Mouse (Mus musculus) embryonic facial prominence, embryonic 15.5 days (tissue): ENCODE measurements at regions not wholly inside any gene's neighbourhood (a gene's known extent, or its start where the extent isn't known, plus 50 kb on each side); places are given as distances from the start of the nearest gene placed in this dataset.

Experiments used
- ATAC-seq: fragments of 200-750 bp; cut with Nextera tagmentation; 2 replicates; pipeline ENCODE4 v1.8.0; 2017; ENCODE audit warnings: low read depth, moderate TSS enrichment; ENCODE audit not compliant: insufficient number of reproducible peaks, low FRiP score, low TSS enrichment
- H3K27ac ChIP-seq: fragments of 300-500 bp; sonication (generic); replicated peaks from 2 replicates; pipeline ENCODE4 v1.5.1; 2015; ENCODE audit warnings: mild to moderate bottlenecking, inconsistent platforms
- H3K27me3 ChIP-seq: fragments of 300-500 bp; sonication (generic); 2 replicates; pipeline ENCODE4 v1.6.1; 2015; ENCODE audit warnings: inconsistent platforms
- H3K36me3 ChIP-seq: fragments of 300-500 bp; sonication (generic); 2 replicates; pipeline ENCODE4 v1.6.1; 2015; ENCODE audit warnings: mild to moderate bottlenecking, inconsistent platforms
- H3K4me1 ChIP-seq: fragments of 300-500 bp; sonication (generic); 2 replicates; pipeline ENCODE4 v1.6.1; 2015; ENCODE audit warnings: inconsistent platforms
- H3K4me2 ChIP-seq: fragments of 300-500 bp; sonication (generic); replicated peaks from 2 replicates; pipeline ENCODE4 v1.6.1; 2015; ENCODE audit warnings: mild to moderate bottlenecking, inconsistent platforms
- H3K4me3 ChIP-seq: fragments of 300-500 bp; sonication (generic); replicated peaks from 2 replicates; pipeline ENCODE4 v1.5.1; 2015; ENCODE audit warnings: mild to moderate bottlenecking, inconsistent platforms
- H3K9ac ChIP-seq: fragments of 300-500 bp; sonication (generic); 2 replicates; pipeline ENCODE4 v1.6.1; 2015; ENCODE audit warnings: inconsistent platforms
- H3K9me3 ChIP-seq: fragments of 300-500 bp; sonication (generic); replicated peaks from 2 replicates; pipeline ENCODE4 v1.6.1; 2016; ENCODE audit warnings: inconsistent platforms
- WGBS: fragments of 180-500 bp; shearing (Covaris S2); methylation state at CpG from one replicate; pipeline ENCODE4 v1.1.7; 2015; 5-methylcytosine and 5-hydroxymethylcytosine counted together

DNA sequence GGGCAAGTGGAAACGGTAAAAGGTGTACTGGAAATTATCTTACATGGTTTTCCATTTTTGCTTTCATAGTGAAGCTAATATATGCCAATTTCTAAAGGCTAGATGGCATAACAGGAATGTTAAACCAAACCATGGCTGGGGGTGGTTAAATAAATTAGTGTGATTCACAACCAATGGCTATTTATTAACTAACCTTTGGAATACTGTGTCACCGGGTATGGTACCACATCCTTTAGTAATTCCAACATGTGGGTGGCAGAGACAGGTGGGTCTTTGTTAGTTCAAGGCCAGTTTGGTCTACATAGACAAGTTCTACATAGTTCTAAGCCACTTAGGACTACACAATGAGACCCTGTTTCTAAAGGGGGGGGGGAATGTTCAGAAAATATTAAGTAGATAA lies 179.8 kb upstream of the Plxnc1 start:
- Histone ChIP-seq H3K4me2 (no peak overlapping the region), H3K4me1 (no peaks in the 10 kb centered on the region), H3K9ac (no peak overlapping the region), H3K27me3 (no peaks in the 10 kb centered on the region), H3K4me3 (no peak overlapping the region), H3K27ac (no peak overlapping the region), H3K9me3 (no peaks in the 10 kb centered on the region), H3K36me3 (no peaks in the 10 kb centered on the region)
- WGBS: 87% methylated on average over 2 of the region's 2 CpGs
- no peak for ATAC-seq

DNA sequence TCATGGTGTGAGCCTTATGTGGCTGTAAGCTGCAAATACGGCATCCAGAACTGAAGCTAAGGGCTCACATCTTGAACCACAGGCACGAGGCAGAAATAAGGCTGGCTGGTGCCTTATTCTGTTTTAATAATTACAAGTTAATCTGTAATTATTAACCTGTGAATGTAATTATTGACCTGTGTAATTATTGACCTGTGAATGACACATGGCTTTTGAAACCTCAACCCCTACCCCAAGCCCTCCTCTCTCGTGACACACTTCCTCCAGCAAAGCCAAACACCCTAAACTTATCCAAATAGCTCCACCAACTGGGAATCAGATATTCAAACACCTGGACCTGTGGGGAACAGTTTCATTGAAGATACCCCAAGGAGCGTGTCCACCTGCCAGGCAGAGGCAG lies 175.4 kb upstream of the Plxnc1 start:
- no peak for ATAC-seq
- H3K36me3 ChIP-seq: no peaks in the 10 kb centered on the region
- no peak overlapping the region for H3K4me2 ChIP-seq
- H3K27me3 ChIP-seq: no peaks in the 10 kb centered on the region
- no peak overlapping the region for H3K9ac ChIP-seq
- no peak overlapping the region for H3K27ac ChIP-seq
- H3K4me1 ChIP-seq: peaks cover 3% of the 10 kb centered on the region; the same call in 1 of the 2 replicates
- no peaks in the 10 kb centered on the region for H3K9me3 ChIP-seq
- WGBS: 86% methylated on average over 4 of the region's 4 CpGs
- H3K4me3 ChIP-seq: no peak overlapping the region

DNA sequence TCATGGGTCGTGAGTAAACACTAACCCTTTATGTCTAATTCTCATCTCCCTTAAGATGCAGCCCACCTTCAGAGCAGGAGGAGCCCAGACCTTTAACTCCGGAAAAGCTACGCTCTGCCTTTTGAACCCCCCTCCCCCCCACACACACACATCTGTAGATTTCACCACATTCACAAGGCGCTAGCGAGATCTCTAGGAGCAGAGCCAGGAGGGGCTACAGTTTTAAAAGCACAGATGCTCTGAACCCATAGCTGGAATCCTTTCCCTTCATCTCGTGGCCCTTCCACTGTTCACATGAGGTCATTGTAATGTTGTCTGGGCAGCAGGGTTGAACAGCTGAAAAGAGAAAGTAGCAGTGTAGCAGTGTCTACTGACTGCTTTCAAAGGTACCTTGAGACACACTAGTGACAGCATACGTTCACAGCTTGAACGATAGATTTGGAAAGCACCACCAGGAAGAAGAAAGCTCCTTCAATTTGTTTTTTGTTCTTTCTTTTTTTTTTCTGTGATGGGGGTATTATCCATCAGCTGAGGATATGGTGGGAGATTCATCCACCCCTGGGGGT lies 174.2 kb upstream of the Plxnc1 start:
- peaks cover 3% of the 10 kb centered on the region; the same call in 1 of the 2 replicates for H3K4me1 ChIP-seq
- no peak overlapping the region for H3K4me3 ChIP-seq
- no peak overlapping the region for H3K4me2 ChIP-seq
- H3K27ac ChIP-seq: no peak overlapping the region
- whole genome bisulfite sequencing: 58% methylated on average over 8 of the region's 8 CpGs
- H3K36me3 ChIP-seq: no peaks in the 10 kb centered on the region
- no peak for ATAC-seq
- H3K9ac ChIP-seq: no peak overlapping the region
- no peaks in the 10 kb centered on the region for H3K27me3 ChIP-seq
- no peaks in the 10 kb centered on the region for H3K9me3 ChIP-seq

DNA sequence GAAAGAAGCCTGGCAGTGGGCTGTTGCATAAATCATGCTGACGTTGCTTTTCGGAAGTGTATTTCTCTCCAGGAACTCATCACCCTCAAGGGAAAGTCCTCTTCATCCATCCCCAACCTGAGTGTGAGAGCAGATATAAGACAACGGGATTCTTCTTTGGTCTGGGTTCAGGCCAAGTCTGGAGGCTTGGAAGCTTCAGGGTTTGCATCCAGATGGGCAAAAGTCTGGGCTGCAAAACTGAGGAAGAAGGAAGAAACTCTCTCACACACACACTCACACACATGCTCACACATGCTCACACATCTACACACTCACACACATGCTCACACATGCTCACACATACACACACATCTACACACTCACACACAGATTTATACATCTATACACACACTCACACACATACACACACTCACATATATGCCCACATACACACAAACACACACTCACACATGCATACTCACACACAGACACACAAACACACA lies 173.1 kb upstream of the Plxnc1 start:
- Histone ChIP-seq H3K27ac (no peak overlapping the region), H3K4me2 (no peak overlapping the region), H3K4me1 (peaks cover 3% of the 10 kb centered on the region; the same call in 1 of the 2 replicates), H3K9me3 (no peaks in the 10 kb centered on the region), H3K4me3 (no peak overlapping the region), H3K27me3 (no peaks in the 10 kb centered on the region), H3K9ac (no peak overlapping the region), H3K36me3 (no peaks in the 10 kb centered on the region)
- ATAC-seq: no peak
- 44% methylated on average over 3 of the region's 3 CpGs for WGBS

DNA sequence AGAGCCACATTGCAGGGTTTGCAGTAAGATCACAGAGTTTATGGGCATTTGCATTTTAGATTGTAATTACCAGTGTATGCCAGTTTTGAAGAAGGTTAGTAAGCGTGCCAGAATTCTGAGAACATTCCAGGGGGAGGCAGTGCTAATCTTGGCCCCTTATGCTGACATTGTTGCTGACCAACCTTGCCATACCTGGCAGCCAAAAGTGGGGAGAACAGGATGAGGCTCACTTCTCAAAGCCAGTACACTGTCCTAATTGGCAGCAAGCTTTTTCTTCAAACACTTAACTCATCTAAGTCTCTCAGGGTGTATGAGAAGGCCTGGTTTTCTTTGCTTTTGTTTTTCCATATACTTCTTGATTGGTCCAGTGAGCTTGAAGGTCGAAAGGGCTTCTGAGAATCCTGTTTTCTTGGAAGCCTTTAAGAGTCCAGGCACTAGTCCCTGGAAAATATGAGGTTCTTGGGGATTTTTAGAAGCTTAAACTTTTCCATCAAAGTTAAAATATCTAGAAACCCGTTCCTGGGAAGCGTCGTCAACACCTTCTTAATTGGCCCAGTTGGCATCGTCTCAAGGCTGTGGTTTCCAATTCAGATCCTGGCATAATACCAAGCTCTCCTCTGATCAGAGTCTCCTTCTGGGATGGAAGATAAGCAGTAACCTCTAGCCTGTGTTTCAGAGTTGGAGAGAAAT lies 172.6 kb upstream of the Plxnc1 start:
- Histone ChIP-seq H3K4me1 (peaks cover 3% of the 10 kb centered on the region; the same call in 1 of the 2 replicates), H3K4me2 (no peak overlapping the region), H3K27me3 (no peaks in the 10 kb centered on the region), H3K27ac (no peak overlapping the region), H3K4me3 (no peak overlapping the region), H3K9me3 (no peaks in the 10 kb centered on the region), H3K36me3 (no peaks in the 10 kb centered on the region), H3K9ac (no peak overlapping the region)
- ATAC-seq: 0 out of 2 replicates have a peak, but pooled peaks have one; percentile 34
- WGBS: 53% methylated on average over 6 of the region's 6 CpGs

DNA sequence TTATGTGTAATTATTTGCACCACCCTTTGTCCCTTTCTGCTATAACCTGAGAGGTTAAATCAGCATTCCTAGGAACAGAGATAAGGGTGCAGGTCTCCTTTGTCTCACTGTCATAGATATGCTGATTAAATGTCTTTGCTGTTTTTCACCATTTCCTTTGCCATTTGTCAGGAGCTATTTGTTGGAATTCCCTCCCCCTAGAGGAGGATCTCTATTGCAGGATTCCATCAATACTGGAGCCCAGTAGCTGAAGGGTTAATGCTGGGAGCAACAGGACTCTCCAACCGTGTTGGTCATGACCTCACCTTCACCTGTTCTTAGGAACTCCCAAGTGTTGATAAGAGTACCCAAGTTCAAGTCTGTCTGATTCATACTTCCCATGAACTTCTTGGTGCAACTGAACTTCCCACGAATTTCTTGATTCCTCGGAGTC lies 172.0 kb upstream of the Plxnc1 start:
- Histone ChIP-seq H3K4me1 (peaks cover 3% of the 10 kb centered on the region; the same call in 1 of the 2 replicates), H3K36me3 (no peaks in the 10 kb centered on the region), H3K9me3 (no peaks in the 10 kb centered on the region), H3K27me3 (no peaks in the 10 kb centered on the region), H3K27ac (no peak overlapping the region), H3K4me2 (no peak overlapping the region), H3K4me3 (no peak overlapping the region), H3K9ac (no peak overlapping the region)
- WGBS: 52% methylated on average over 3 of the region's 3 CpGs
- ATAC-seq: no peak

DNA sequence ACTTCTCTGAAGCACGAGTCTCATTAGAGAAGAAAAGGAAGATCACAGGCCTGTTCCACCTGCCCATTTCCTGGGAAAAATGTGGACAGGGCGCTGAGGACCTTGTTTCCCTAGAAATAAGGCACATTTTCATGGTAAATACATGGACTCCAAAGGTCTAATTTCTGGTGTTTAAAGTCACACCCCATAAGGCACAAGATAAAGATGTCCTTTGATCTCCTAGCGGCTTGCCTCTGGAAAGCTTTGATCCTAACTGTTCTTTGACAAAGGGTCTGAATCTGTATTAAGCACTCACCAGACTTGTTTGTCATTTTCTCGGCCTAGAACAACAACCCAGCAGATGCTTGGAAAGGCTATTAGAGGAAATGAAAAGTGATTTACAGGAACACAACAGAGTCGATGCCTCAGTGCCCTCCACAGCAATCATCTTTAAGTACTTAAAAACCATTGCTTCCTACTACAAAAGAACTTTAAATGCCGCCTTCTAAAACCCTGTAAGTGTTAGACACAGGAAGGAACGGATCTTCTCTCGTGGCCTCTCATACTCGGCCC lies 168.3 kb upstream of the Plxnc1 start:
- Histone ChIP-seq H3K9ac (no peak overlapping the region), H3K9me3 (no peaks in the 10 kb centered on the region), H3K36me3 (no peaks in the 10 kb centered on the region), H3K27ac (no peak overlapping the region), H3K4me3 (no peak overlapping the region), H3K4me1 (peaks cover 3% of the 10 kb centered on the region; the same call in 1 of the 2 replicates), H3K4me2 (no peak overlapping the region), H3K27me3 (no peaks in the 10 kb centered on the region)
- 49% methylated on average over 9 of the region's 9 CpGs for WGBS
- no peak for ATAC-seq

DNA sequence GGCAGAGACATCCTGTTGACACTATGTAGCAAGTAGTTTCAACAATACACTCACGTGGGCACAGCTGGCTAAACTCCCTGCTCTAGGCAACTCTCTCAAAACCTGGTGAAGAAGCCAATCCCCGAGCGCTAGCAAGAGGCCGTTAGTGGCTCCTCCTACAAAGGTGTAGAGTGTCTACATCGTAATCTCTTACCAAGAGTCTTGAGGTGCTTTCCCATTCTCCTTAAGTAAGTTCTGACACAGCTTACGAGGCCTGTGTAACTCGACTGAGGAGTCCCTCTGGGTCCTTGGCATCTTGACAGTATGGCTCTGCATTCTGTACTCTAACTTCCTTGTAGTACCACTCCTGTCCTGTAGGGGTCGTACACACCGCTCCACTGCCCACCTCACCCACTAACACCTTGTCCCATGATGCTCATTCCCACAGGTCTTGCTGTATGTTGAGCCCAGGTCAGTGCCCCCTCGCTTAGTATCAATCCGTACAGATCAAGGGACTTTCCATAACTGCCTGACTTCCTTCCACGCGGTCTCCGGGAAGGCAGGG lies 167.7 kb upstream of the Plxnc1 start:
- 56% methylated on average over 14 of the region's 14 CpGs for WGBS
- Histone ChIP-seq H3K36me3 (no peaks in the 10 kb centered on the region), H3K9ac (no peak overlapping the region), H3K9me3 (no peaks in the 10 kb centered on the region), H3K27ac (no peak overlapping the region), H3K4me3 (no peak overlapping the region), H3K27me3 (no peaks in the 10 kb centered on the region), H3K4me1 (no peaks in the 10 kb centered on the region), H3K4me2 (no peak overlapping the region)
- ATAC-seq: no peak; the same call in 1 of the 2 replicates

DNA sequence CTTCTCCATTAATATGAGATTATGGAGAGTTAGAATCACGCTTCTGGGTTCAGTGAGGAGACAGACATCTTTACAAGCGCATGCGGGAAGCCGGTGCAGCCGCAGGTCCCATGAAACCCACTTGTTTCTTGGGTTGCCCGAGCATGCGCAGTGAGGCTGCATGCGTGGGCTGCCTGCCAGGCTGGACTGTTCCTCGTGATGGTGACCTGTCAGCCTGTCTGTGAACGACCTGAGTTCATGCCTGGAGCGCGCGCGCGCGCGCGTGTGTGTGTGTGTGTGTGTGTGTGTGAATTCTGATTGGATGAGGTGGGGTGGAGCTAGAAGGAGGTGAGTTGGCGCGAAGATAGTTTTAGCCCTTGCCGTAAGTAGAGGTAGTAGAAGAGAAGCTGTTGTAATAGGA lies 166.2 kb upstream of the Plxnc1 start:
- Histone ChIP-seq H3K36me3 (no peaks in the 10 kb centered on the region), H3K9ac (no peak overlapping the region), H3K9me3 (no peaks in the 10 kb centered on the region), H3K27me3 (no peaks in the 10 kb centered on the region), H3K4me1 (no peaks in the 10 kb centered on the region), H3K27ac (no peak overlapping the region), H3K4me3 (no peak overlapping the region), H3K4me2 (no peak overlapping the region)
- ATAC-seq: no peak
- 90% methylated on average over 21 of the region's 21 CpGs for WGBS

DNA sequence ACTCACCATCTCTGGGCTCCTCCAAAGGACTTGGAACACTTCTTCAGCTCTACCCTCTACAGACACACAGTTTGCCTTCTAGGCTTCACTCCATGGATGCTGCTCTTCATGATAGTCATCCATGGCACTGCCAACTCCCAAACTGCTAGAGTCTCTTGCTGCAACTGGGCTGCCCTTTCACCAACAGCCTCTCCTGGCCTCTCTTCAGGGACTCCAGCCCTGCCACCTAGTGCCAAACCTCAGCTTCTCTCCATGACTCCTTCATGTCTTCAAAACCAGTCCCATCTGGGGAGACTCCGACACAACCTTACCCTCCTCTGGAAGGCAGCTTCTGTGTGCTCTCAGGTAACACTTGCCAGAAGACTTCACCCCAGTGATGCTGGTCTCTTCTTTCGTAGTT lies 164.9 kb upstream of the Plxnc1 start:
- H3K9ac ChIP-seq: no peak overlapping the region
- H3K9me3 ChIP-seq: no peaks in the 10 kb centered on the region
- no peak overlapping the region for H3K4me2 ChIP-seq
- no peak for ATAC-seq
- H3K4me1 ChIP-seq: no peaks in the 10 kb centered on the region
- no peak overlapping the region for H3K4me3 ChIP-seq
- WGBS: 83% methylated on average over 2 of the region's 2 CpGs
- no peak overlapping the region for H3K27ac ChIP-seq
- H3K36me3 ChIP-seq: no peaks in the 10 kb centered on the region
- no peaks in the 10 kb centered on the region for H3K27me3 ChIP-seq

DNA sequence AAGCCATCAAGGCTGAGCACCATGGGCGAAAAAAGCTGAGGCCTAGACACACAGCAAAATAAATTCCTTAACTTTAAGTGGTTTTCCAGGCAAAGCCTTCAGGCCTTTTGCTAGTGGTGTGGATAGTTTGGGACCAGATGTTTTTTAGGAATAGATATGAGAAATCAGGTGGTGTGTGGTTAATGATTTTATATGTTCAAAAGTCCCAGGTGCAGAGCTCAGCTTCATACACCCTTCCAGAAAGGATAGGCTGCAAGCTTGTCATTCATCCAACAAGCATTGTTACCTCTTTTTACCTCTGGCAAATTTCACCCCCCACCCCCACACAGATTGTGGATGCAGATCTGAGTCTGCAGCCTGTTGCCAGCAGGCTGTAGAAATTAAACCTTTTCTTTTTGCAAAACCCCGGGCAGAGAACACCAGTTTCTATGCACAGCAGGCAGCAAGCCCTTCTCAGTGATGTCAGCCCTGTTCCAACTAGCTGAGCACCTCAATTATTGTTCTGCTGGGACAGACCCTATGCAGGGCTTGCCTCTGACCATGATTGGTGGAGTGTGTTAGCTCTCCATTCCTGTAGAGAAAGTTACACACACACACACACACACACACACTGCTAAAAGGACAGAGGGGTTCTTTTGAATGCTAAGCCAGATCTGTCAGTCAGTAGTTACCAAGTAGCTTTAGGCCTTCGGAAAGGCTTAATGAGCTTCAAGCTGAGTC lies 163.1 kb upstream of the Plxnc1 start:
- whole genome bisulfite sequencing: 33% methylated on average over 3 of the region's 3 CpGs
- ATAC-seq: no peak; the same call in 1 of the 2 replicates

More for the DNA sequence above, 163.1 kb upstream of the Plxnc1 start:
- Histone ChIP-seq H3K4me1 (no peaks in the 10 kb centered on the region), H3K4me3 (no peak overlapping the region), H3K27me3 (no peaks in the 10 kb centered on the region), H3K9ac (no peak overlapping the region), H3K4me2 (no peak overlapping the region), H3K36me3 (no peaks in the 10 kb centered on the region), H3K27ac (no peak overlapping the region; the same call in 1 of the 2 replicates), H3K9me3 (no peaks in the 10 kb centered on the region)
